Comparison of ENCODE assay signal across 13 mouse cellular contexts in the genomic region with DNA sequence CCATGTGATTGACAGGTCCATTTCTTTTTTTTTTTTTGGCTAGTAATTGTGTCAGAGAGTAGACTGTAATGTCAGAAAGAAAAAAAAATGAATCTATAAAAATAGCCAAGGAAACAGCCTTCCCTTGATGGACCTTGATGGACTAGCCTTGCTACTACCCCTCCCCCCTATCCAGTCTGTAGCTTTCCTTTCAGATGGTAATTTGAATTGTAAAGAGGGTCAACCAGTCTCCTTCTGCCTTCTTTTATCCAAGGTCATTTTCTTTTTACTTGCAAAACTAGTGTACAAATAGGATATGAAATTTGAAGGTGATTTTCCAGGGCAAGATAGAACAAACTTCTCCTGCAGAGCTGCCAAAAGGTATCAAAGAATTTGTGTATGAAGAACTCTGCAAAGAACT.
"Had no signal": no experiment of that assay in that cellular context is flagged by ENCODE, and none has a peak within 500 bp of the region (broad histone marks: within the 10 kb centered on the region; RNA-seq: fewer than 3 reads in every experiment).

No protein-coding gene starts in this region.

- DNase-seq: gastrocnemius, adult 2 months; gastrocnemius, postnatal 10 days; gastrocnemius, postnatal 25 days; heart, adult 18-20 months; heart, postnatal 10 days; heart, postnatal 4 days; kidney, adult 18-20 months; kidney, adult 8-10 months; kidney, postnatal 10 days; kidney, postnatal 25 days; kidney, postnatal 4 days; liver; liver, embryonic 13.5 days had no signal
